Mouse (Mus musculus) adipocyte (in vitro differentiated cells): Measurements from ENCODE around the gene Dnm1.
A peak's percentile ranks its signal among the peaks of the same experiment; 100 is the strongest.
"Not testable (repeated sequence)": the region's sequence is repeated elsewhere in the genome, so short reads cannot be mapped to it uniquely, and the experiment has no call there.

Experiments
- DNase-seq: peaks from one replicate; pipeline ENCODE4 v3.0.0-alpha.2; 2016; ENCODE audit warnings: low spot score

The Dnm1 gene

DNA sequence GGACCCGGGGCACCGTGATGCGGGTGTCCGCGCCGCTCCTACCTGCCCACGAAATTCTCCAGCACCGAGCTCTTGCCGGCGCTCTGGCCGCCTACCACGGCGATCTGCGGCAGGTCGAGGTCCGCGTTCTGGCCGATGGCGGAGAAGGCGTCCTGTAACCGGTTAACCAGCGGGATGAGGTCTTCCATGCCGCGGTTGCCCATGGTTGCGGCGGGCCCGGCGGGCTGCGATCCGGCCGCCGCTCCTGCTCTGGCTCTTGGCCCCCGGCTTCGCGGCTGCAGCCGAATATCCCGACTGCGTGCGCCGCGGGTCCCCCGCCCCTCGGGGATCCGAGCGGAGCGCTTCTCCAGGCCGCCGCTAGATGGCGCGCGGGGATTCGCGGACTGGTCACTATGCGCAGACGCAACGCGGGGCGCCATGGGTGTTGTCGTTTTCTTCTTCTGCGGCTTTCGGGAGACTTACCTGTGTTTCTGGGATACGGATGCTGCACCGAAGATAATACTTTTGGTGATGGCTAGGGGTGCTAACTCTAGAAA is at the start of gene Dnm1:
TSS of gene Dnm1 (minus strand) at position 332 of the 536 bp plus-strand sequence.
- peak; percentile 88 for DNase-seq

DNA sequence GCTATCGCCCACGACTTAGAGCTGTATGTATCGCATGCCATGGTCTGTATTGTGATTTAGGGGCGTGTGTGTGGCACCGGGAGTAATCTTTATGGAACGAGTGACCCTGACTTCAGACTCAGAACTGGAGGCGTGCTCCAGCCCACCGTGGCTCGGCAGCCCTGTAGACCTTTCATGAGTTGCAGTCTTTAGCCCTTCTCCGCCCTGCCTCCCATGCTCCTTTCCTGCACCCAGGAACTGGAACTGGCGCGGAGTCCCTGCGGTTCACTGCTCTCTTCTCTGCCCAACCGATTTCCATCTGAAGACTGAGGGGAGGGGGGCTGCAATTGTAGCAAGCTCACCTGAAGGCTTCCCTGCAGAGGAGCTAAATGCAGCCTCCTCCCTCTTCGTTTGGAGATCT is 43.6 kb upstream of the Dnm1 start:
- DNase-seq, result no peak

DNA sequence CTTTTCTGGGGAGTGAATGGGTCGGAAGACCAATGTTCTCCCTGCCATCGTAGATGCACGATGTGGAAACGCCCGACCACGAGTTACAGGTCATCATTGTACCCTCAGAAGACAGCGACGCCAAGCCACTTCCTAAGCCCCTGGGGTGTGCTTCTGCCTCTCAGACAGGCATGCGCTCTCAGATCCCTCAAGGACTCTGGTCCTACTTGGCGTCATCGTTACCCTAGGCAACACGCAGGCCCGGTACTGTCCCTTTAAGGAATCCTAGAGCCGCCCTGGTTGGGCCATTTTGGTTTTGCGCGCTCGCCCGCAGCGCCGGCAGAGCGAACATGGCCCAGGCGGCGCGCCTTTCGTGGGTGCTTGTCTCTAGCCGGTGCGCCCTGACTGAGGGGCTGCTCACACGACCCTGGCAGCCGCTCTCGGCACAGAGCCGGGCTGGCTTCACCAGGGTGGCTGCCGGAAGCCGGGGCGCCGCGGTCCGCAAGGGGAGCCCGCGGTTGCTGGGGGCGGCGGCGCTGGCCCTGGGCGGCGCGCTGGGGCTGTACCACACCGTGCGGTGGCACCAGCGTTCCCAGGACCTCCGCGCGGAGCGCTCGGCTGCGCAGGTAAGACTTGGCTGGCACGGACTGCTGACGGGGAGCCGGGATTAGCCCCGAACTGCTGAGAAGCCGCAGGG is 42.9 kb upstream of the Dnm1 start:
- peak; percentile 99 for DNase-seq

DNA sequence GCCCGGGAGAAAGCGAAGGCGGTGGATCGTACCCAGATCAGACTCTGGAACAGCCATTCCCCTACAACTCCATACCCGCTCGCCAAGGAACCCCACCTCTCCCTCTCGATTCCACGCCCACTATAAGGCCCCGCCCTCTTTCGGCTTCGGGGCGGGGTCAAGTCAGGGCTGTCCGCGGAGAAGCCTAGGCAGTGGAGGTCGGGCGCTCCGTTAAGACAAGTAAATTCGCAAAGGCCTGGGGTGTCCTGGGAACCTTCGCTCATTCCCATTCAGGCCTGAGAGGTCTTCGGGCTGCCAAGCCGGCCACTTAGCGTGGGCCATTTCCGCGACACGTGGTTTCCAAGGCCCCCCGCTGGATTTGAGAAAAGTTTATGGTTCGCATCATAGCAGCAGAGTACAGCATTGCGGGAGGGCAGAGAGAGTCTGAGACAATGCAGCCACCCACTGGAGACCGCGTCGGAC is 42.4 kb upstream of the Dnm1 start, which contains the start of gene Ptges2:
TSS of gene Ptges2 (plus strand) at position 413 of the 462 bp plus-strand sequence.
- DNase-seq, result peak; percentile 96

DNA sequence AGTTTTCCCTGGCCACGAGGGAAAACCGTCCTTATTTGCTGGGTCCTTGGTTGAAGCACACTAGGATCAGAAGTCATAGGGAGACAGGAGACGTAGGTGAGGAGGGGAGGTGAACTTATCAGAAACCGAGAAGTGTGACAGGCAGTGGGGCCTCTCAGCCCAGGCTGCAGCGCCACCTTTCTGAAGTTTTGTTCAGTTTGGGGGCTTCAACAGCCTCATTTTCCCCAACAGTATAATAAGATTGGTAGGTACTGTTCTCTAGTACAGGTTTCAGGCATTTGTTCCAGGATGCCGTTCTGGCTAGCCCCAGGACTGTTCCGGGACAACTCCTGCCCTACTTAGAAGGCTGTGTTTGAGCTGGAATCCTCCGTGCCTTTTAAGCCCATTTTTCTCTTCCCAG is 41.8 kb upstream of the Dnm1 start:
- DNase-seq, result no peak

DNA sequence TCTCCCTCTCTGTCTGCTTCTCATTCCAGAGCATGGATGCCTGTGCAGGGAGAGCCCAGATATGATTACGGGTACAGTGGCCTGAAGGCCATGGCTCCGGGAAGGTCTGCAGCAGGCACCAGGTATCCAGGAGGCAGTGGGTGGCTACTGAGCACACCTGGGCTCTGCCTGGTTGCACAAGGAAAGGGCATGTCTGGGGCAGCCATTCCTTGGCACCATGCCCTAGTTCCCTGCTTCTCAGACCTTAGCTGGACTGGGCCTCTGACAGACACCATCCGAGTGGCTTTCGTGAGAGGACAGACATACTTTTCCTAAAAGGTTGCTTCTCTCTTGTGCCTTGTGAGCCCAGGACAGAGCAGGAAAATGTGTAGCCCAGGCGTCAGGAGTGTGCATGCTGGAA is 38.9 kb upstream of the Dnm1 start:
- no peak for DNase-seq

DNA sequence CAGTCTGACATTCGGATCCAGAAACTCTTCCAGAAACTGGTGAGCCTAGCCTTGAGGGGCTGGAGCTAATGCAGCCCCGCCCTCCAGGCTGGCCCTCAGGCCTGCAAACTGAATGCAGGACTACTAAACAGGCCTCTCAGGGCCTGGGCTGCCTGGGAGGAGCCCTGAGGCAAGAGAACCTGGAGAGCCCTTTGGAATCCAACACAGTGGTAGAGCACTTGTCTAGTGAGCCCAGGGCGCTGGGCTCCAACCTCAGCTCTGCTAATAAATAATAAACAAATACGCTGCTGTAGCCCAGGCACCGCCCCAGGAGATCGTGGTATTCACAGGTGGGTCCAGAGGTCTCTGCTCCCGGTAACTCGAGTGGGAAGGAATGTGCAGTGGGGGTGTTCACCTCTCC is 37.7 kb upstream of the Dnm1 start:
- no peak for DNase-seq

DNA sequence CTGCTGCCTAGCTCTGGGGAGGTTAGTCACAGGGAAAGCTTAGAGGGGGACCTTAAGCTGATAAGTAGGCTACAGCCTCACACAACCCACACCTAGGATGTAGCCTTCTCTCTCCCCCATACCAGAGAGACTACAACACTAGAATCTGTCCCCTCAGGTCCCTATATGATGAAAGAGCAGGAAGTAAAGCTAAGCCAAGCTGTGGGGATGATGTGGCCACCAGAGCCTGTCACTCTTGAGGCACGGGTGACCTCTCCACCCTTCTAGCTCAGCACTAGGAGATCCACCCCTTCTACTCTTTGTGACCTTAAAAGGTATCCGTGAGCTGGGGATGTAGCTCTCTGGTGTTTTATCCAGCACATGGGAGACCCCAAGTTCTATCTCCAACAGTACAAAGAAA is 36.0 kb upstream of the Dnm1 start:
- DNase-seq, result no peak

DNA sequence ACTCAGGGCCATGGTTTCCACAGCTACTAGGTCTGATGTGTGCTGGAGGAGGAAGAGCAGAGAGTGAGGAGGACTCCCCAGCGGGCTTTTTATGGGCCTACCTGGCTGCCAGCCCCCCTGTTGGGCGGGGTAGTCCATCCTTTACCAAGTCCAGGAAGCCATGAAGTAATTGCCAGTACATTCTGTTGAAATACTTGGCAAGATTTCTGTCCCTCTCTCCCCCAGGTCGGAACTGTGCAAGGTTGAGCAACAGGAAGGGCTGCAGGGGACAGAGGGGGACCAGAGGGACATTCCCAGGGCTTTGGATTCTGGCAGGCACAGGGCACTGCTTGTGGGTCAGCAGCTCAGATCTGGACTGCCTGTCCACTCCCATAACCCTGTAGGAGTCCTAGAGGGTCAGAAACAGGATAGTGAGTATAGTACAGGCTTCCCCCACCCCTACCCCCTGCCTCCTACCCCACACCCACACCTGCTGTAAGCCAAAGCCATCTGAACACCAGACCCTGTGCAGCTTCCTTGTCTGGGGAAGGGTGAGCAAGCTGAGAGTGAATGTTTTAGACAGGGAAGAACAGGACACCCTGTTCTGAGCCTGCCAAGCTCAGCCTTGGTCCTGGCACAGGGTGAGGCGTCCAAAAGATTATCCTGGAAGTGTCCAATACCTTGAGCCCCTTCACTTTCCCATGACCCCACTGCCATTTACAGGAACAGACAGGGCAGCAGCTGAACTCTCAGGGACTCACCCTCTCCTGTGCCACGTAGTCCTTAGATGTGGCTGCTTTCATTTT is 34.8 kb upstream of the Dnm1 start, which contains the start of gene Lcn2:
TSS of gene Lcn2 (minus strand) at position 547 of the 785 bp plus-strand sequence.
- peak; percentile 50 for DNase-seq

DNA sequence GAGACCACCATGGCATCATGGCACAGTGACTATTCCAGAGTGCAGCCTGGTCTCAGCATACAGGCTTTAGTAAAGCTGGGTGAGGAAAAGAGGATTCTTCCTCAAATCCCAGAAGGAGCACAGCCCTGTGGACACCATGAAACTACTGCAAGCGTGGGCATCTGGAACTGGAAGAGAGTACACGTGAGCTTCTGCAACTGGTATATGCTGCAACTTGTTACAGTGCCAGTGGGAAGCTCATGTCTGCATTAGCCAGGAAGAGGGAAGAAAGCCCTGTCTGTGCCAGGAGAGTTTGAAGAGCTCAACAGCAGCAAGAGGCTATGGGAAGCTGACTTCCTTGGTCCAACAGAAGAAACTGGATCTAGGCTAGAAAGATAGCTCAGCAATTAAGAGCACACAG is 29.6 kb upstream of the Dnm1 start:
- DNase-seq, result no peak

DNA sequence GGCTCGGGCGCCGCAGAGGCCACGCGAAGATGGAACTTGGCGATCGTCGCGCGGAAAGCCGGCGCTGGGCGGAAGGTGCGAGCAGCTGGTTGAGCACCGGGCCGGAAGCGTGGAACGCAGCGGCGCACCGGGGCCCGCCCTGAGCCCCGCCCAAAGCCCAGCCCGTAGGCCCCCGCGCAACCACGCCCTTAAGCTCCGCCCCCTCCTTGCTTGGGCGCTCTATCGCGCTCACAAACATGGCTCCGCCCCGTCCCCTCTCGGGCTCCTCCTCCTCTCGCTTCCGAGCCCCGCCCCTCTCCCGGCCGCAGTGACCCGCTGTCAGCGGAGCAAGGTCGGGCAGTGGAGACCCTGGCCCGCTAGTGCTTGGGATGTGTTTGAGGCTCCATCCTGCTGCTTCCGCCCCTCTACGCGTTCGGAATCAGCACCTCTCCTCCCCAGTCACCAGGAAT is 28.7 kb upstream of the Dnm1 start, which contains the start of gene 1110008P14Rik:
TSS of gene 1110008P14Rik (minus strand) at position 164 of the 449 bp plus-strand sequence.
- peak; percentile 97 for DNase-seq

DNA sequence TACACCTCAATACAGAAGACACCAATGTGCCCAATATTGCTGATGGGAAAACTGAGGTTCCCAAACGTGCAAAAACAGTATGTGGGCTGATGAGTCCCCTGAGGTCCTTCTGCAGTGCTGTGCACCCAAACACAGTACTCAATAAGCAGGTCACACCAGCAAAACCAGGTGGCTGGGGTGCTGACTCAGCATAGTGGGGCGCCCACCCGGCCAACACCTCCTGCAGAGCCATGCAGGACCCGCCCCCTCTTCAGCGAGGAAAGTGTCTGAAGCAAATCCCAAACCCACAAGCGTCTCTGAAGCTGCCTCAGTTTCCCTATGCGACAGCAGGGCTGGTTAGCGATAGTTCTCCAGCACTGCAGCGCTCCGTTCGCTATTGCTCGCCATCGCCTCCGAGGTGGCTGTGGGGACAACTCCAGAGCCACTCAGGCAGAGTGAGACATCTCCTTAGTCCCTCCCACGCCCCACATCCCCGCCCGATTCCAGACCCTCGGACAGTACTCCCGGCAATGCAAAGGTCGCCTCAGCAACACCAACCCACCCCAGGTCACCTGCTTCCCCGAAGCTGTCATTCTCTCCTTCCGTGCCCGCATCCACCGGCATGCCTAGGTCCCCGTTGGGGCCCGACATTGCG is 28.1 kb upstream of the Dnm1 start:
- no peak for DNase-seq

DNA sequence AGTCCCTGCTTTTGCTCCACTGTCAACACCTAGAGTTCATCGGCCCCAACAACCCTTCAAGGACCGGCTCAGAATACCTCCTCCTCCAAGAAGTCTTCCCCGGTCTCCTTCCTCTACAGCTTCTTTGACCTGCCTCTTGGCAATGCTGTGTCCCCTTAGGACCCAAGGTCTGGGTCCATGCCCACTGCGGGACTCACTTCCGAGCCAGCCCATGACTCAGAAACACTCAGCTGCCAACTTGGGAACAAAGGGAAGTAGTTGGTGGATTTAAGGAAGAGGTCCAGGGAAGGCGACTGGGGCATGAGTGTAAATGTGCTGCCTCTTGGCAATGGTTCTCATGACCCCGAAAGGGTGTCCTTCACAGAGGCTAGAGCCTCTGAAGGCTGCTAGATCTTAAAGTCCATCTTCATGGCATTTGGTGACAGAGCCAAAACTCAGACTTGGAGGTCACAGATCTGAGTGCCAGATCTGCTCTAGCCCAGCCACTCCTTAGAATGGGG is 26.9 kb upstream of the Dnm1 start:
- peak; percentile 71 for DNase-seq

DNA sequence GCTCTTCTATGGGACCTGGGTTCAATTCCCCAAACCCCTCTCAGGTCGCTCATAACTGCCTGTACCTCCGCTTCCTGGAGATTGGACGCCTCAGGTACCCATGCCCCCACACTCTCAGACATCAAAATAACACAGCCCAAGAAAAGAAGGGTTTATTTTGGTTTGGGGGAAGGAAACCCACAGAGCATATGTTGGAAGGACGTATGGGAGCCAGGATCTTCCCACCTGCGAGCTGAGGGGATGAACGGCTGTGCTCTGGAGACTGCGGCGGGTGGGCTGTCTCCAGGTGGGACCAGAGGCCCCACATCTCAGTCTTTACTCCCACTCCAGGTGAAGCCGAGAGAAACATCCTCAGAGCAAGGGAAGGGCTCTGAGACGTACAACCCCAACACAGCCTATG is 23.8 kb upstream of the Dnm1 start:
- DNase-seq, result no peak

DNA sequence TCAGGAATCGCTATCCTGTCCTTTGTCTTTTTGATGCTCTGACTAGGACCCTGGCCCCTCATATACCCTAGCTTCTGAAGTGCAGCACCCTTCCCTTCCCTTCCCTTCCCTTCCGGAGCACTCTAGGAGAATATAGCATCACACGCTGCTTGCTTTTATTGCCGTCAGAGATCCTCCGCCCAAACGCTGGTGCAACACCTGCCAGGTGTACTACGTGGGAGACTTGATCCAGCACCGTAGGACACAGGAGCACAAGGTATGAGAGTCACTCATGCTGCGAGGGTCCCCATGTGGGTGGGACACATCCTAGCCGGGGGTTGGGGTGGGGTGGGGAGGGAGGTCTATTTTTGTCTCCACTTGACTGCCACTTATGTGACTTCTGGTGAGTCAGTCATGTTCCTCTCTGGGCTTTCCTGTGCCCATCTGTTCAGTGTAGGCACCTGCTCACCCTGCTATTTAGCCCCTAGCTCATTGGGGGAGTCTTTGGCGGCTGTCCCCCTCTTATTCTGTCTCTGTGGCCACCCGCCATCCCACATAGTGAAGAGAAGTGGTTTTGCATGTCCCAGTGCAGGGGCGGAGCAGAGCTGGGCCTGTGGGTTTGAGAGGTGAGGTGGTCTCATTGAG is 22.3 kb upstream of the Dnm1 start:
- no peak for DNase-seq

DNA sequence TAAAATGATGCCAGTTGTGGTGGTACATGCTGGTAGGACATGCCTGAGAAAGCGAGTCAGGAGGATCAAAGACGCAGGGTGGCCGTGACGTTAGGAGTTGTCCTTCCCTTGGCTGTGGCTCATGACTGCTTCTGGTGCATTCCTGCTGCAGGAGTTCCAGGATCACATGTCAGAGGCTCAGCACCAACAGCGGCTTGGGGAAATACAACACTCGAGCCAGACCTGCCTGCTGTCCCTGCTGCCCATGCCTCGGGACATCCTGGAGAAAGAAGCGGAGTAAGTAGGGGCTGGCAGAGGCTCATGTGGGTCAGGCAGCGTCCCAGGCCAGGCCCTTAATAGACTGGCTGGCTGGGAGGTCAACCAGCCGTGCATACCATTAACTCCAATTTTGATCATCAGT is 21.1 kb upstream of the Dnm1 start:
- no peak for DNase-seq

DNA sequence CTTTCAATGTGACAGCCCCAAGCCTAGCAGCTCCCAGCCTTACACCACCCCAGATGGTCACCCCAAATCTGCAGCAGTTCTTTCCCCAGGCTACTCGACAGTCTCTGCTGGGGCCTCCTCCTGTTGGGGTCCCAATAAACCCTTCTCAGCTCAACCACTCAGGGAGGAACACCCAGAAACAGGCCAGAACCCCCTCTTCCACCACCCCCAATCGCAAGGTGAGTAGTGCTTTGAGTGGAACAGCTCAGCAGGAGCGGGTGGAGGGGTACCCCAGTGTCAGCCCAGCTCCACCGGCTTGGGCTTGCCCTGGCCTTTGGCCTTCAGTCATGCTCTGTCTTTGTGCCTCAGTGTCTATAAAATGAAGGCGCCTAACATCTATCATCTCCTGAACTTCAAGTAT is 14.2 kb upstream of the Dnm1 start:
- no peak for DNase-seq

DNA sequence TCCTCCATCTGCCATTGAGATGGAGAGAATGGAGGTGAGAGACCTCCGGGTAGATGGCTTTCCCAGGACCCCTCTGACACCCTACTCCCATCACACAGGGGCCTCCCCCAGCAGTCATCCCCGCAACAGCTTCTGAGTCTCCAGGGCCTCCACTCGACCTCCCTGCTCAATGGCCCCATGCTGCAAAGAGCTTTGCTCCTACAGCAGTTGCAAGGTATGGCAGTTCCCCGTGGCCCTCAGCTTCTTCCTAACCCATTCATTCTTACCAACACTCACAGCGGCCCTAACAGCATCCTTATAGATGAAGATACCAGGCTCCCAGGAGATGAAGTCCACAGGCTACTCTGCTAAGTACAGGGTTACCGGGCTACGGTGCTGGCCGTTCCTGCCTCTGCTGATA is 11.0 kb upstream of the Dnm1 start:
- no peak for DNase-seq

DNA sequence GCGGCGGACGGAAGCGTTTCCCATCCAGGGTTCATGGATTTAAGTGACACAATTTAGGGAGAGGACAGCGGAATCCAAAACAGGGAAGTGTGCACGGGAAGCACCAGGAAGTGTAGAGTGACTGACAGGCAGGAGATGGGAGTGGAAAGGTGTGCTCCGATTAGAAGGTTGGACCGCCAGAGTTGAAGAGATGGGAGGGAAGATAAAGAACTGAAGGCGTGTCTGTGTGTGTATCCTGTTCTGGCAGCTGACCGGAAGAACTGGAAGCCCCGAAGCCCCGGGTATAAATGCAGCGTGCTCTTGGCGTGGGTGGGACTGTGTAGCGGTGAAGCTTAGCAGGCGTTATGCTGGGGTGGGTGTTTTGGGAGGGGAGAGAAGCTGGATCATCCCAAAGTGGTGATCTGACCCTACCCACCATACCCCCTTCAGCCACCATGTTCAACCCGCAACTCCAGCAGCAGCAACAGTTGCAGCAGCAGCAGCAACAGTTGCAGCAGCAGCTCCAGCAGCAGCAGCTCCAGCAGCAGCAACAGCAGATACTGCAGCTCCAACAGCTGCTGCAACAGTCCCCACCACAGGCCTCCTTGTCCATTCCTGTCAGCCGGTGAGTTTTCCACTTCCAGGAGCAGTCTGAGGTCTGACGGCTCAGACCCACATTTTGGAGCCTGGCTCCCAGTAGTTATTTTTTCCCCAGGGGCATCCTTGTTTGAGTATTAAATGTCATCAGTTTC is 10.4 kb upstream of the Dnm1 start:
- no peak for DNase-seq

DNA sequence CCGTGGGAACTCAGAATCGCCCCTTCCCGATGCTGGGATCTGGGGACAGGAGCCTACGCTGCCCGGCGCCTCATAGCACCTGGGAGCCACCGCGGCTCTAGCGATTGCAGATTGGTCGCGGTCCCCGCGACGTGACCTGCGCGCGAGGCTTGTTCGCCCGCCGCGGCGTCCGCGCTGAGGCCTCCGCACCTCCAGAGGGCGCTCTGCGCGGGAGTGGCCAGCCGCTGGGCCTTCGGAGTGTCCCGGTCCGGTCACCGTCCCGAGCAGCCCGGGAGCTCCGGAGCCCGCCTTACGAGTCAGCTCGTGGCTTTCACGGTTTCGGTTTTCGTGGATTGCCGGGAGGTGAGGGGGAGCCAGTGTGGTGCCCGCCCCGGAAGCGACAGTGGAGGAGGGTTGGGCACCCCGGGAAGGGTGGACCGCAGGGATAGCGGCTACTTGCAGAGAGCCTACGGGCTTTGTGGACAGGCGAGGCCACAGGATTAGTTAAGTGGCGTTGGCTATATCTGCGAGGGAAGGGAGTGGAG is 9.7 kb upstream of the Dnm1 start:
- DNase-seq, result peak; percentile 91

DNA sequence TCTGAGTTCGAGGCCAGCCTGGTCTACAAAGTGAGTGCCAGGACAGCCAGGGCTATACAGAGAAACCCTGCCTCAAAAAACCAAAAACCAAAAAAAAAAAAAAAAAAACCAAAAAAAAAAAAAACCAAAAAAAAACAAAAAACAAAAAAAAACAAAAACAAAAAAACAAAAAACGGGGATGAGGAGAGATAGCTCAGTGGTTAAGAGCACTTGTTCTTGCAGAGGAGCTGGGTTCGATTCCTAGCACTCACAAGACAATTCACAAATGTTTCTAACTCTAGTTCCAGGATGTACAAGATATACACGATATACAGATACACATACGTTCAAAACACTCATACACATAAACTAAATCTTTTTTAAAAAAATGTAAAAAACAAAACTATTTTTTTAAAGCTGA is 9.1 kb upstream of the Dnm1 start:
- DNase-seq, result not testable (repeated sequence)
